Mouse (Mus musculus) kidney, adult 2 months (tissue): ENCODE measurements around the gene 2310033P09Rik. TPM values are rescaled to one million over a fixed set of nuclear protein-coding genes. Genes with fewer than 3 reads are reported as not detected.

Experiments
- DNase-seq: peaks from one replicate; pipeline ENCODE4 v3.0.0; 2021
- H3K27ac ChIP-seq: fragments of 200-500 bp; 2 replicates; pipeline ENCODE4 v1.5.1; 2012; ENCODE audit warnings: low read depth, low read length, control low read depth, inconsistent platforms; ENCODE audit not compliant: insufficient read depth
- H3K27me3 ChIP-seq: fragments of 200-500 bp; replicated peaks from 2 replicates; pipeline ENCODE4 v1.6.1; 2012; ENCODE audit warnings: mild to moderate bottlenecking, moderate library complexity, low read length, inconsistent platforms; ENCODE audit not compliant: control insufficient read depth, insufficient read depth
- H3K36me3 ChIP-seq: fragments of 200-500 bp; 2 replicates; pipeline ENCODE4 v1.6.1; 2012; ENCODE audit warnings: mild to moderate bottlenecking, moderate library complexity, low read length, inconsistent platforms; ENCODE audit not compliant: control insufficient read depth, insufficient read depth
- H3K4me1 ChIP-seq: fragments of 200-500 bp; 2 replicates; pipeline ENCODE4 v1.6.1; 2011; ENCODE audit warnings: low read length; ENCODE audit not compliant: control insufficient read depth, insufficient read depth
- H3K4me3 ChIP-seq: fragments of 200-500 bp; 2 replicates; pipeline ENCODE4 v1.5.1; 2011; ENCODE audit warnings: mild to moderate bottlenecking, low read depth, low read length, control low read depth; ENCODE audit not compliant: insufficient read depth
- CTCF ChIP-seq: fragments of 200-500 bp; conservative IDR thresholded peaks from 2 replicates; pipeline ENCODE4 v1.5.1; 2011; ENCODE audit warnings: low read depth, mild to moderate bottlenecking, control low read depth, low read length, moderate library complexity, mixed read lengths; ENCODE audit not compliant: insufficient read depth, insufficient read length
- POLR2A ChIP-seq: fragments of 200-500 bp; IDR thresholded peaks from one replicate; pipeline ENCODE4 v1.6.1; 2011; ENCODE audit warnings: low read depth, low read length, control low read depth
- WGBS: fragments of 180-500 bp; shearing (Covaris S2); methylation state at CpG from one replicate; pipeline ENCODE4 v1.1.7; 2018; 5-methylcytosine and 5-hydroxymethylcytosine counted together
- polyA plus RNA-seq: library from polyadenylated mRNA; depleted of rRNA; stranded (reverse); fragments of >200 nt; gene quantifications from 2 replicates; pipeline ENCODE4 v1.2.3, GENCODE M21; 2012

The 2310033P09Rik gene
- polyA plus RNA-seq, 1 experiment, result 22.1 TPM

- H3K4me3 ChIP-seq, result no peak overlapping the region
- no peak overlapping the region for H3K27ac ChIP-seq
- 82% methylated on average over 12 of the region's 12 CpGs for WGBS
- 0 out of 2 replicates have a peak, but pooled peaks cover 2% of the 10 kb centered on the region for H3K36me3 ChIP-seq
- TF ChIP-seq POLR2A (no peak), CTCF (no peak)
- no peak for DNase-seq
- H3K27me3 ChIP-seq, result no peaks in the 10 kb centered on the region
- H3K4me1 ChIP-seq, result peaks cover 14% of the 10 kb centered on the region; the same call in 1 of the 2 replicates
Observed at GRCm38 (mm10) chr11:59212892-59213494, 4.9 kb downstream of the 2310033P09Rik start.

GRCm38 (mm10) chr11:59216955-59217354 is 8.8 kb downstream of the 2310033P09Rik start:
- TF ChIP-seq CTCF, result no peak
- no peak for TF ChIP-seq POLR2A
- 48% methylated on average over 3 of the region's 3 CpGs for WGBS
- no peak for DNase-seq
- Histone ChIP-seq H3K36me3 (no peaks in the 10 kb centered on the region), H3K27me3 (no peaks in the 10 kb centered on the region), H3K4me1 (peaks cover 19% of the 10 kb centered on the region), H3K4me3 (no peak overlapping the region), H3K27ac (no peak overlapping the region)

DNA sequence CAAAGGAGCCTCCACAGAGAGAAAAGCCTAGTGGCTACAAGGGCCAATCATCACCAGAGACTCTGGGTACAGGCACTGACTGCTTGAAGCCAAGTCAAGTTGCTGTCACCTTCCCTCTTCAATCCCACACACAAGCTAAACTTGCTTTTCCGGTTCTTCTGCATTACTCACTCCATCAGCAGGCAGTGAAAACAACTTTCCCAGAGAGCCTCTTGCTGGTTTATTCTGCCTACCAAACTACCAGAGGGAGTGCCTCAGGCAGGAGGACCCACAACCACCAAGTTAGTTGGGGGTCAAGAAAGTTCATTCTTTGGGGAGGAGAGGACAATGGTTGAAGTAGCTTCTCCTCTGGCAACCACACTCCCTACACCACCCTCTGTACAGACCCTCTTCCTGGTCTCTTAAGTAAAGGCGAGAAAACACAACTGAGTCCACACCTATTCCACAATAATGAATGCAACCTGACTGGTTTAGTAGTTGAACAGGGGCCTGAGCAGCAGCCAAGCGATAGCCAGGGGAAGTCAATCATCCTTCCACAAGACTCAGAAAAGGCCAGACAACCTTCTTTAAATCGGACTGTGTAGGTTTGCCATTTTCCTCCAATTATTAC is 10.4 kb downstream of the 2310033P09Rik start:
- no peak for TF ChIP-seq CTCF
- no peak for TF ChIP-seq POLR2A
- Histone ChIP-seq H3K27ac (peak overlapping the region; percentile 54), H3K27me3 (no peaks in the 10 kb centered on the region), H3K4me3 (no peak overlapping the region), H3K36me3 (no peaks in the 10 kb centered on the region), H3K4me1 (peaks cover 31% of the 10 kb centered on the region)
- 56% methylated on average over 4 of the region's 4 CpGs for WGBS
- DNase-seq, result peak; percentile 79

- Histone ChIP-seq H3K36me3 (no peaks in the 10 kb centered on the region), H3K27me3 (no peaks in the 10 kb centered on the region), H3K27ac (peak overlapping the region; percentile 54), H3K4me1 (peaks cover 36% of the 10 kb centered on the region), H3K4me3 (no peak overlapping the region)
- DNase-seq, result peak; percentile 44
- no peak for TF ChIP-seq POLR2A
- TF ChIP-seq CTCF, result peak; percentile 57
Observed at GRCm38 (mm10) chr11:59219064-59219463, 10.9 kb downstream of the 2310033P09Rik start.

- Histone ChIP-seq H3K27ac (no peak overlapping the region), H3K27me3 (no peaks in the 10 kb centered on the region), H3K4me3 (no peak overlapping the region), H3K36me3 (no peaks in the 10 kb centered on the region), H3K4me1 (peaks cover 49% of the 10 kb centered on the region)
- TF ChIP-seq CTCF (no peak), POLR2A (no peak)
- no peak for DNase-seq
Observed at GRCm38 (mm10) chr11:59221604-59222003, 13.5 kb downstream of the 2310033P09Rik start.

- Histone ChIP-seq H3K27ac (no peak overlapping the region), H3K36me3 (no peaks in the 10 kb centered on the region), H3K27me3 (no peaks in the 10 kb centered on the region), H3K4me3 (no peak overlapping the region), H3K4me1 (peaks cover 50% of the 10 kb centered on the region)
- peak; percentile 57 for DNase-seq
- 57% methylated on average over 4 of the region's 4 CpGs for WGBS
- 0 out of 2 replicates have a peak, but pooled peaks have one; percentile 19 for TF ChIP-seq CTCF
- TF ChIP-seq POLR2A, result no peak
Observed at GRCm38 (mm10) chr11:59222306-59222705, 14.2 kb downstream of the 2310033P09Rik start.

GRCm38 (mm10) chr11:59224025-59224424 is 15.9 kb downstream of the 2310033P09Rik start:
- no peak overlapping the region for H3K27ac ChIP-seq
- peaks cover 51% of the 10 kb centered on the region for H3K4me1 ChIP-seq
- TF ChIP-seq POLR2A (no peak), CTCF (no peak)
- DNase-seq, result no peak
- WGBS, result 69% methylated on average over 3 of the region's 3 CpGs
- no peaks in the 10 kb centered on the region for H3K27me3 ChIP-seq
- H3K36me3 ChIP-seq, result no peaks in the 10 kb centered on the region
- no peak overlapping the region for H3K4me3 ChIP-seq
